Mouse (Mus musculus): ENCODE measurements at regions not wholly inside any gene's neighbourhood (a gene's known extent, or its start where the extent isn't known, plus 50 kb on each side); places are given as distances from the start of the nearest gene placed in this dataset.

- TF ChIP-seq POLR2A (IDR thresholded peaks at IDR 0.05; ENCODE audit: control insufficient read depth, low read depth, low read length) (no peak), CTCF (IDR thresholded peaks at IDR 0.05; ENCODE audit: control insufficient read depth, insufficient read depth, insufficient replicate concordance, low read depth, low read length) (no peak)
Measured at GRCm38 (mm10) chr10:126452757-126453528, 448.2 kb downstream of the Atp23 start.
